Mouse (Mus musculus): Measurements from ENCODE around the gene Zfp958. TPM values are rescaled to one million over a fixed set of nuclear protein-coding genes. Genes with fewer than 3 reads are reported as not detected.

Gene Zfp958
- polyA plus RNA-seq, 3 experiments from 2014 or later: 15.0 to 21.7 (median 15.1) TPM

Other genes with a start within 250 kb of the Zfp958 start
- gene Cers4, start 120.1 kb upstream of the Zfp958 start, polyA plus RNA-seq (2017; shearing (Covaris generic)): 100 to 1,000 TPM in 2 of 3 experiments, 10 to 100 TPM in 1; 96.6 to 109 (median 102) TPM
- gene Shcbp1, start 166.4 kb downstream of the Zfp958 start, polyA plus RNA-seq (2017; shearing (Covaris generic)): 10 to 100 TPM in 1 of 3 experiments, 1 to 10 TPM in 2; 5.2 to 55.7 (median 5.7) TPM

Data from inflammation-experienced regulatory T-cells, adult 6 months (primary cell).